In genomic region chr7:132705130-132705529, GRCm38 (mm10) we compare ENCODE assay signal across 10 mouse cellular contexts.
DNase-seq lines count a peak whose midpoint lies in the region; ATAC-seq and TF ChIP-seq lines count a peak whose summit lies in the region.
"Had no signal": no experiment of that assay in that cellular context is flagged by ENCODE, and none has a peak within 500 bp of the region (broad histone marks: within the 10 kb centered on the region; RNA-seq: fewer than 3 reads in every experiment).

No protein-coding gene starts in this region.

- no peak for TF ChIP-seq POLR2A in embryonic fibroblast, embryonic 13.5 days (IDR thresholded peaks at IDR 0.05; ENCODE audit: low read depth, low read length)

- H3K27me3 ChIP-seq in lung, postnatal 0 days (replicated peaks; ENCODE audit: insufficient read depth, low read length), result no peaks in the 10 kb centered on the region
- H3K27me3 ChIP-seq in splenic B cell, adult 2 months (ENCODE audit: control insufficient read depth, insufficient read depth, low read length, poor library complexity, severe bottlenecking), result no peaks in the 10 kb centered on the region

- peaks cover 9% of the 10 kb centered on the region; the same call in 1 of the 2 replicates for H3K4me1 ChIP-seq in lung, postnatal 0 days (ENCODE audit: insufficient read depth, low read depth, low read length)
- no peaks in the 10 kb centered on the region for H3K4me1 ChIP-seq in embryonic fibroblast, embryonic 13.5 days (ENCODE audit: control insufficient read depth, insufficient read depth, low read length)

- no peaks in the 10 kb centered on the region for H3K9me3 ChIP-seq in lung, postnatal 0 days (ENCODE audit: low read length)

- no peak overlapping the region for H3K4me3 ChIP-seq in lung, postnatal 0 days (ENCODE audit: low read depth, low read length)
- no peak overlapping the region for H3K4me3 ChIP-seq in embryonic fibroblast, embryonic 13.5 days (ENCODE audit: insufficient read depth, low read length)

- TF ChIP-seq CTCF in lung, postnatal 0 days (IDR thresholded peaks at IDR 0.05), result peak; percentile 56
- TF ChIP-seq CTCF in embryonic fibroblast, embryonic 13.5 days (IDR thresholded peaks at IDR 0.05; ENCODE audit: borderline replicate concordance, insufficient read depth, low read length), result peak; percentile 18; the same call in 1 of the 2 replicates

- H3K4me2 ChIP-seq in lung, postnatal 0 days (replicated peaks; ENCODE audit: low read depth, low read length), result no peak overlapping the region

- H3K27ac ChIP-seq in lung, postnatal 0 days (ENCODE audit: low read length), result no peak overlapping the region
- no peak overlapping the region for H3K27ac ChIP-seq in embryonic fibroblast, embryonic 13.5 days (ENCODE audit: insufficient read depth, low read length)

- H3K9ac ChIP-seq in lung, postnatal 0 days (replicated peaks; ENCODE audit: low read depth), result no peak overlapping the region

- H3K36me3 ChIP-seq in lung, postnatal 0 days (ENCODE audit: insufficient read depth, low read length), result no peaks in the 10 kb centered on the region
- H3K36me3 ChIP-seq in splenic B cell, adult 2 months (ENCODE audit: control insufficient read depth, insufficient read depth, low read length, poor library complexity, severe bottlenecking), result no peaks in the 10 kb centered on the region

- TF ChIP-seq EP300 in lung, postnatal 0 days (IDR thresholded peaks at IDR 0.05), result no peak

- ATAC-seq in lung, postnatal 0 days, result no peak

- peak; percentile 37 for DNase-seq in adrenal gland, adult 2 months
- DNase-seq in adrenal gland, postnatal 10 days, result no peak
- DNase-seq in lung, postnatal 0 days (ENCODE audit: low spot score), result no peak
- no peak for DNase-seq in lung, postnatal 10 days
- peak; percentile 52 for DNase-seq in splenic B cell, adult 2 months (ENCODE audit: low read depth, low spot score)
- DNase-seq in heart, adult 9 months (ENCODE audit: low spot score in 2 of 2), result no peak
- no peak for DNase-seq in layer of hippocampus, postnatal 25 days (ENCODE audit: extremely low spot score in 1 of 2, low spot score in 1 of 2)
- DNase-seq: embryo, embryonic 11 days; lung, postnatal 14 days had no signal

- 90% methylated on average over 7 of the region's 7 CpGs for WGBS in lung, postnatal 0 days

Comparison
In these comparisons a context has a peak if more than half of its experiments do, and no peak if none do; other contexts are left out.
1. DNase-seq: peak in adrenal gland, adult 2 months (single experiment) and splenic B cell, adult 2 months (single experiment); none in adrenal gland, postnatal 10 days (single experiment), lung, postnatal 0 days (single experiment), lung, postnatal 10 days (single experiment), heart, adult 9 months (0 of 2) and layer of hippocampus, postnatal 25 days (0 of 2).